Mouse (Mus musculus) CH12.LX (cell line): ENCODE data around the gene Katnbl1. TPM values are rescaled to one million over a fixed set of nuclear protein-coding genes. Genes with fewer than 3 reads are reported as not detected.

Experiments
- DNase-seq: peaks from one replicate; pipeline ENCODE4 v3.0.0-alpha.2; 2013; ENCODE audit errors: extremely low read depth
- H3K27ac ChIP-seq: 2 replicates; pipeline ENCODE4 v1.5.1; 2012; ENCODE audit warnings: low read depth, mild to moderate bottlenecking, control low read depth, moderate library complexity; ENCODE audit not compliant: insufficient read depth
- H3K27me3 ChIP-seq: replicated peaks from 2 replicates; pipeline ENCODE3; 2012; ENCODE audit warnings: inconsistent platforms
- H3K36me3 ChIP-seq, 2 experiments: replicated peaks in 1 of 2; 2 replicates each; pipeline versions ENCODE3 to v1.6.1; 2012; ENCODE audit warnings: inconsistent platforms in 1 of 2, low read length in 1 of 2, mild to moderate bottlenecking in 1 of 2, mixed read lengths in 1 of 2, moderate library complexity in 1 of 2; ENCODE audit not compliant: control insufficient read depth in 1 of 2, insufficient read depth in 1 of 2
- H3K4me1 ChIP-seq, 2 experiments: 2 replicates each; pipeline ENCODE4 v1.6.1; 2012; ENCODE audit warnings: inconsistent platforms in 1 of 2, moderate library complexity in 1 of 2; ENCODE audit not compliant: insufficient read depth in 2 of 2, control insufficient read depth in 1 of 2
- H3K4me2 ChIP-seq: 2 replicates; pipeline ENCODE4 v1.6.1; 2012; ENCODE audit warnings: low read depth, mild to moderate bottlenecking, control low read depth; ENCODE audit not compliant: poor library complexity, insufficient read depth, severe bottlenecking
- H3K4me3 ChIP-seq, 3 experiments: fragments of 150-350 bp in 1 of 3; sonication (generic) in 1 of 3; replicated peaks in 1 of 3; 2 replicates each; pipeline versions ENCODE3 to v1.5.1; 2011 to 2012; ENCODE audit warnings: low read depth in 2 of 3, low read length in 2 of 3, mild to moderate bottlenecking in 2 of 3, moderate library complexity in 2 of 3, control low read depth in 1 of 3, improper control_type of control experiment in 1 of 3, inconsistent platforms in 1 of 3, mixed read lengths in 1 of 3; ENCODE audit not compliant: poor library complexity in 1 of 3
- H3K79me2 ChIP-seq: replicated peaks from 2 replicates; pipeline ENCODE4 v1.6.1; 2012; ENCODE audit warnings: mild to moderate bottlenecking, moderate library complexity; ENCODE audit not compliant: control insufficient read depth, poor library complexity, insufficient read depth, severe bottlenecking; ENCODE audit errors: extremely low read depth
- H3K9ac ChIP-seq: 2 replicates; pipeline ENCODE4 v1.6.1; 2012; ENCODE audit warnings: low read depth, mild to moderate bottlenecking, control low read depth, moderate library complexity; ENCODE audit not compliant: insufficient read depth
- H3K9me3 ChIP-seq: replicated peaks from 2 replicates; pipeline ENCODE3; 2012; ENCODE audit warnings: low read length, inconsistent platforms, mixed read lengths
- CHD1 ChIP-seq: IDR thresholded peaks from 2 replicates; pipeline ENCODE4 v1.6.1; 2012; ENCODE audit warnings: low read depth, low read length, improper control_type of control experiment, inconsistent platforms
- CHD2 ChIP-seq: IDR thresholded peaks from 2 replicates; pipeline ENCODE4 v1.6.1; 2011; ENCODE audit warnings: low read length, improper control_type of control experiment
- ELF1 ChIP-seq: IDR thresholded peaks from 2 replicates; pipeline ENCODE4 v1.6.1; 2014; ENCODE audit warnings: low read depth, mild to moderate bottlenecking, inconsistent platforms, low read length, improper control_type of control experiment
- EP300 ChIP-seq: IDR thresholded peaks from 2 replicates; pipeline ENCODE4 v1.6.1; 2011; ENCODE audit warnings: low read length, improper control_type of control experiment
- ETS1 ChIP-seq: conservative IDR thresholded peaks from 2 replicates; pipeline ENCODE4 v1.6.1; 2012; ENCODE audit warnings: low read depth, mild to moderate bottlenecking, inconsistent platforms, low read length, improper control_type of control experiment, moderate library complexity
- GABPA ChIP-seq: IDR thresholded peaks from 2 replicates; pipeline ENCODE4 v1.6.1; 2012; ENCODE audit warnings: low read depth, low read length, improper control_type of control experiment, inconsistent platforms; ENCODE audit not compliant: insufficient replicate concordance
- HCFC1 ChIP-seq: IDR thresholded peaks from 2 replicates; pipeline ENCODE4 v1.6.1; 2012; ENCODE audit warnings: low read depth, mild to moderate bottlenecking, inconsistent platforms, low read length, improper control_type of control experiment
- JUN ChIP-seq: IDR thresholded peaks from 2 replicates; pipeline ENCODE4 v1.6.1; 2011; ENCODE audit warnings: low read depth, mild to moderate bottlenecking, low read length, improper control_type of control experiment, moderate library complexity; ENCODE audit not compliant: insufficient read depth
- MAX ChIP-seq: IDR thresholded peaks from 2 replicates; pipeline ENCODE4 v1.6.1; 2011; ENCODE audit warnings: low read length, improper control_type of control experiment
- MYC ChIP-seq: IDR thresholded peaks from 2 replicates; pipeline ENCODE4 v1.6.1; 2011; ENCODE audit warnings: low read depth, mild to moderate bottlenecking, improper control_type of control experiment, low read length
- NRF1 ChIP-seq: IDR thresholded peaks from 2 replicates; pipeline ENCODE4 v1.6.1; 2014; ENCODE audit warnings: low read depth, mild to moderate bottlenecking, inconsistent platforms, low read length, improper control_type of control experiment, moderate library complexity
- POLR2AphosphoS2 ChIP-seq: IDR thresholded peaks from 2 replicates; pipeline ENCODE4 v1.6.1; 2011; ENCODE audit warnings: low read depth, low read length, improper control_type of control experiment
- RAD21 ChIP-seq: IDR thresholded peaks from 2 replicates; pipeline ENCODE4 v1.6.1; 2011; ENCODE audit warnings: low read depth, mild to moderate bottlenecking, low read length, improper control_type of control experiment, moderate library complexity
- SMC3 ChIP-seq: IDR thresholded peaks from 2 replicates; pipeline ENCODE4 v1.6.1; 2011; ENCODE audit warnings: low read depth, low read length, improper control_type of control experiment
- TCF12 ChIP-seq: IDR thresholded peaks from 2 replicates; pipeline ENCODE4 v1.6.1; 2014; ENCODE audit warnings: low read depth, mild to moderate bottlenecking, inconsistent platforms, low read length, improper control_type of control experiment
- UBTF ChIP-seq: IDR thresholded peaks from 2 replicates; pipeline ENCODE4 v1.6.1; 2012; ENCODE audit warnings: low read depth, mild to moderate bottlenecking, inconsistent platforms, low read length, improper control_type of control experiment, moderate library complexity
- USF1 ChIP-seq: IDR thresholded peaks from 2 replicates; pipeline ENCODE4 v1.6.1; 2014; ENCODE audit warnings: low read depth, mild to moderate bottlenecking, inconsistent platforms, low read length, improper control_type of control experiment
- USF2 ChIP-seq: conservative IDR thresholded peaks from 2 replicates; pipeline ENCODE4 v1.6.1; 2011; ENCODE audit warnings: low read depth, low read length, improper control_type of control experiment
- ZKSCAN1 ChIP-seq: IDR thresholded peaks from 2 replicates; pipeline ENCODE4 v1.6.1; 2012; ENCODE audit warnings: low read depth, inconsistent platforms, low read length, improper control_type of control experiment, borderline replicate concordance
- ZMIZ1 ChIP-seq: IDR thresholded peaks from 2 replicates; pipeline ENCODE4 v1.6.1; 2012; ENCODE audit warnings: low read depth, mild to moderate bottlenecking, inconsistent platforms, low read length, improper control_type of control experiment
- dilution Hi-C: fragments of 300-500 bp; cut with MboI; formaldehyde crosslinking; loops from 2 replicates; pipeline ENCODE4 v1.14.3; 2020; ENCODE audit warnings: low sequenced_read_pairs; ENCODE audit not compliant: extremely low pct_unique_long_range_greater_than_20kb, extremely low pct_ligation_motif_present
- in situ Hi-C: fragments of 300-500 bp; cut with MboI; formaldehyde crosslinking; loops from 3 replicates; pipeline ENCODE4 v1.14.3; 2019; ENCODE audit warnings: low sequenced_read_pairs, low pct_ligation_motif_present, low pct_unique_long_range_greater_than_20kb, mixed read lengths
- polyA plus RNA-seq: library from polyadenylated mRNA; unstranded; fragments of >175 nt; gene quantifications from 2 replicates; pipeline ENCODE4 v1.2.1, GENCODE M21; 2012; ENCODE audit warnings: low read depth; ENCODE audit not compliant: insufficient read length
- total RNA-seq, 2 experiments: library from RNA; depleted of rRNA; stranded (reverse); fragments of 300-350 nt in 1 of 2; fragments of >200 nt in 1 of 2; gene quantifications; 2 replicates each; pipeline ENCODE4 v1.2.3; 2012 to 2014

Katnbl1 gene
- total and polyA plus RNA-seq, 3 experiments: 9.7 to 39.8 (median 20.1) TPM

DNA sequence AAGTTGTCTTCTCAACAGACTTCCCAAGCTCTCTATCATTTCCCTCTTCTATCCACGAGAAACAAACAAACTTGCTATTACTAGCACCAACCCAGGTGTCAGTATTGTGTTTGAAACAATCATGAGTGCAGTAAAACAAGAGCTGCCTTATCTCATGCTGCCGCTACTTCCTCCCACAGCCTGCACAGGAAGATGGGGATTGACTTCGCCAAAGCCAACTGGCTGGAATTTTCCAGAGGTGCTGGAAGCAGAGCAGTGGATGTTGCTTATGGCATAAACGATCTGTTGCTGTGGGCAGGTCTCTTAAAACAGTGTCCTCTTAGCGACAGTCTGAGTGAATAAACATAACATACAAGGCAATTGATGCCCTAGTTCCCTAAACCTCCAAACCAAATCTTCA, 4.4 kb upstream of the Katnbl1 start:
- Histone ChIP-seq H3K9me3 (no peaks in the 10 kb centered on the region), H3K4me1 (peaks cover 0 to 7% of the 10 kb centered on the region in 2 experiments; a peak in 2 of 4 replicates), H3K79me2 (peaks cover 4% of the 10 kb centered on the region), H3K27me3 (peaks cover 4% of the 10 kb centered on the region), H3K27ac (no peak overlapping the region), H3K4me3 (no peak overlapping the region), H3K36me3 (peaks cover 0 to 4% of the 10 kb centered on the region in 2 experiments), H3K4me2 (no peak overlapping the region), H3K9ac (no peak overlapping the region)
- no peak for DNase-seq
- in situ Hi-C loops: loop anchor here (5.0 to 10.0 kb wide), 2 partner anchors 80 to 103 kb away; partner anchors contain the start of gene Emc7
- TF ChIP-seq CHD1 (no peak), ELF1 (no peak), ETS1 (no peak), UBTF (no peak), TCF12 (no peak), SMC3 (no peak), RAD21 (no peak), USF1 (no peak), JUN (no peak), POLR2AphosphoS2 (no peak), USF2 (no peak), CHD2 (no peak), GABPA (no peak), ZKSCAN1 (no peak), HCFC1 (no peak), MAX (no peak)
- dilution Hi-C loops: no loop called here

DNA sequence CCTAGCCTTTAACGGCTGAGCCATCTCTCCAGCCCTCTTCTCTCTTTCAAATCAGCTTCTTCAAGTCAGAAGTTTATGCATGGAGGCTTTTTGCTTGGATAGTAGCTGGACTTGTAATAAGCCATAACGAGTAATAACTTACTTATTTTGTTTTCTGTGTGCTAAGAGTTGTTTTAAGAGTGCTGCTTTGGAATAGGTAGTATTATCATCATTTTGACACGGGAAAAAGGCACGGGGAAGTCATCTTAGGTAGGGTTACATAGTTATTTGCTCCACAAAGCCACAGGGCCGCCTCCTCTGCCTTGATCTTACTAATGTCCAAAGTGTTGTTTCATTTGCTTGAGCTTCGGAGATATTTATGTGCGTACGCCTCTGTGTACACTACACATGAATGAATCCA, 1.1 kb downstream of the Katnbl1 start:
- dilution Hi-C loops (no loop called here), in situ Hi-C loops (no loop called here)
- H3K4me1 ChIP-seq: peaks cover 0 to 24% of the 10 kb centered on the region in 2 experiments; a peak in 2 of 4 replicates
- no peak for DNase-seq
- H3K79me2 ChIP-seq: peaks cover 48% of the 10 kb centered on the region
- peaks cover 0 to 9% of the 10 kb centered on the region in 2 experiments for H3K36me3 ChIP-seq
- no peak overlapping the region for H3K27ac ChIP-seq
- no peak for TF ChIP-seq POLR2AphosphoS2
- TF ChIP-seq MYC: no peak
- TF ChIP-seq EP300: no peak
- no peak for TF ChIP-seq CHD1
- TF ChIP-seq NRF1: no peak
- TF ChIP-seq UBTF: no peak
- TF ChIP-seq ZMIZ1: no peak
- H3K9ac ChIP-seq: peak overlapping the region; percentile 97
- peak overlapping the region; percentile 81 to 85 (median 83) for H3K4me3 ChIP-seq
- H3K9me3 ChIP-seq: no peaks in the 10 kb centered on the region
- peak overlapping the region; percentile 99 for H3K4me2 ChIP-seq
- H3K27me3 ChIP-seq: peaks cover 2% of the 10 kb centered on the region
